Mouse (Mus musculus) cerebellum, adult (tissue): ENCODE data around the gene Lamb1.

Experiments
- ATAC-seq: cut with Nextera tagmentation; 2 replicates; pipeline ENCODE4 v1.9.2; 2017; ENCODE audit warnings: mild to moderate bottlenecking, moderate library complexity, mixed read lengths; ENCODE audit not compliant: insufficient number of reproducible peaks, low FRiP score, low TSS enrichment

Gene Lamb1

DNA sequence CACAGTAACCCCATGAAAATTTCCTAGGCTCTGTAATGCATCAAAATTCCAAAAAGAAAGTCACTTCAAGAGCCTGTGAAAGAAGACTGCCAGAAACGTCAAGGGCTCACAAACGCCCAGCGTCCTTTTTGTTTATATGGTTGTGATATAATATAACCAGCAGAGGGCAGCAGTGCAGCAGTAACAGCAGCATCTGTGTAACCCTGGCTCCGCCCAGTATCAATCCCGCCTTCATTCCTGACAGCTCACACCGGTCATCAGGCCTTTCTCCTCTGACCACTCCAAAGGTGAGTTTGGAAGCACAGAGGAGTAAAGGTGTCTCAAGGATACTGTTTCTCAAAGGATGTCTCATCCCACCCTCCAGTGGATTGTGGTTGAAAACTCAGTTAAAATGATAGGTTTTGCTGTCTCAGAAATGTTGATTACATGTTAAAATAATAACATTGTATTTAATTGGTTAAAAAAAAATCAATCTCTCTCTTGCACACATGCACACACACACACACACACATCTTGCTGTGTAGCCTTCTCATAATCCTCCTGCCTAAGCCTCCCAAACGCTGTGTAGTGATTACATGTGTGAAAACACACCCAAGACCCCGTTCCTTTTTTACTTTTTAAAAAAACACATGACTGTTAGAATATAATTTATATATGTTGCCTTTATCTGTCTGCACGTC is 109.7 kb downstream of the Lamb1 start:
- ATAC-seq = peak; percentile 77; the same call in 1 of the 2 replicates

DNA sequence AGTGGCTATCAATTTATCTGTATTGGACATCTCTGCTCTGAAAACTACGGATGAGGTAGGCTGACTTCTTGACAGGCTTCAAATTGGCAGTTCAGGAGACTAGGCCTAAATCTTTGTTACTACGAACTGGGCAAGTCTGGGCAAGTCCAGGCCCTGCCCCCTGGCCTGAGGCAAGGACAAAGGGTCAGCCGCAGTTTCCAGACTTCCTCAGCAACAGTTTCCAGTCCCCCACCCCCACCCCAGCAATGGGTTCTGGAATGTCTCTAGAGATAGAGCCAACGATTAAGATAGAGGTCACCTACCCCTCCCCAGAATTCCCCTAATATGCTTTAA is 110.2 kb downstream of the Lamb1 start:
- ATAC-seq = no peak

DNA sequence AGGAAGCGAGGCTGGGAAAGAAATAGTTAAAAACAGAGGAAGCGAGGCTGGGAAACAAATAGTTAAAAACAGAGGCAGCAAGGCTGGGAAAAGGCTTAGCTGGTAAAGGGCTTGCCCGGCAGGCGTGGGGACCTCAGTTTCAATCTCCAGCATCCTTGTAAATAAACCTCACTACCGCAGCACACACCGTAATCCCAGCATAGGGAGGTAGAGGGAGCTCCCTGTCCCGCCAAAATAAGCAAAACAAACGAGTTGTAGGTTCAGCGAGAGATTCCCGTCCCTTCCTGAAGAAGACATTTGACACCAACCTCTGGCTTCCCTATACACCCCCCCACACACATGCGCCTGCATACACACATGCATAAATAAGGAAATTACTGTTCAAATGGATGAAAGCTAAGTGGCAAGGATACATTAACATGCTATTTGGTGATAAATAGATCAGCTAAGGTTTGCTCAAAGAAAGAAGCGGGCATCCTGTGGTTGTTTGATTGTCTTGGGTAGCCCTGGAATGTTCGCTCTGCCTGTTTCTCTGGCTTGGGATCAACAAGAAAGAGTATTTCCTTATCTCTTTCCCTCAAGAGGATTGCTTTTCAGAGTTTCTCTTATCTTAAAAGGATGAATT is 111.4 kb downstream of the Lamb1 start:
- ATAC-seq = peak; percentile 60; the same call in 1 of the 2 replicates

DNA sequence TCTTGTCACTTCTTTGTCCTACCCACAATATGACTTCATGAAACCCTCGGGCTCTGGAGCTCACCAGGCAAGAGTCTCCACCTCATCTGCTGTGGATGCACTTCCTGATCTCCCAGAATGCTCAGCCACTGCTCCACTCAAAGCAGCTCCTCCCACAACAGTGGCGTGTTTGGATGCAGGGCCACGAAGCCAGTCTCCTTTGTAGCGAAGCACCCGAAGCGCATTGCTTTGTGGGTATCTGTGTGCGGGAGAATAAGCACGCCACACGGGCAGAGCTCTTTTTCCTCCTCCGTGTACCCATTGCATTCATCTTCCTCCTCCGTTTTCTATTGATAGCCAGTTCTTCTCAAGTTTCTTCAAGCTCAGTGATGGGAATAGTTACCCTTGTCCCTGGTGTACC is 112.2 kb downstream of the Lamb1 start:
- ATAC-seq = no peak; the same call in 1 of the 2 replicates
